Mouse (Mus musculus): ENCODE results near the gene Gm13871. TPM values are rescaled to one million over a fixed set of nuclear protein-coding genes. Genes with fewer than 3 reads are reported as not detected.

Gm13871 gene
- not detected in 2 replicates for polyA plus RNA-seq (2012; rRNA removed)

DNA sequence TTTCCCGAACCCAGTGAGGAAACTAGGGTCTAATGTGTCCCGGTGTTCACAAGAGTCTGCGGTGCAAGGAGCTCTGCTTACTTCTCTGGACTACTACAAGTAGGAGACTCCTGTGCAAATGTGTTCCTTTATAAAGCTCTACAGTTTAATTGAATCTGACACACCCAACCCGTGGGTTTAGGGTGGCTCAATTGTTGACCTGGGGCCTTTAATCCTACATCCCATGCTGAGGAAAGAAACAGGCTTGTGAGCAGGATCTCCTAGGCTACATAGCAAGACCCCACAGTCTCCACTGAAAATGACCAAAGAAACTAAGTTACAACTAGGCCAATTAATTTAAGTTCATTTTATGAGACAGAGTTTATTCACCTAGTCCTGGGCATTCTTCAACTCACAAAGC lies at the start of gene Gm13871:
TSS of gene Gm13871 (minus strand) at position 101 of the 400 bp plus-strand sequence.

DNA sequence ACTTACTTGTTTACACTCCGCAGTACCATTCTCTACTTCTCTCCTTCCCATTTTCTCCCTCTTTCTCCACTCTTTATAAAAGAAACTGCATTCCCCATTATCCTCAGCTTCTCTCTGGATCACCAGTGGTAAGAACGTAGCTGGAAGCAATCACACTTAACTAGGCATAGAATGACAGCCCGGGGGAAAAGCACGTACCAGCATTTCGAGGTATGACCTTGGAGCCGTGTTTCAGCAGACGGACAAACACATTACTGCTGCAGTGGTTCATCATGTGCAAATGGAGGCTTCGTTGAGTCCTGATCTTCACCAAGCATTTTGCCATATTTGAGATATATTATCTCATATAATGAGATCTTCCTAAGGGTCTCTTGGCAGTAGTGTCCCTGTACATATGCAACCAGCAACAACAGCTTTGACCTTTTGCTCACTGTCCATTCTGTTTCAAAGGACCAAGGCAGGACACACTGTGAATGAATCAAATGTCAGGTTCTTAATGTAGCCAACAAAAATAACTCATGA lies 44.7 kb upstream of the Gm13871 start, which contains the start of gene 2310002L09Rik:
TSS of gene 2310002L09Rik (minus strand) at position 472 of the 522 bp plus-strand sequence.

DNA sequence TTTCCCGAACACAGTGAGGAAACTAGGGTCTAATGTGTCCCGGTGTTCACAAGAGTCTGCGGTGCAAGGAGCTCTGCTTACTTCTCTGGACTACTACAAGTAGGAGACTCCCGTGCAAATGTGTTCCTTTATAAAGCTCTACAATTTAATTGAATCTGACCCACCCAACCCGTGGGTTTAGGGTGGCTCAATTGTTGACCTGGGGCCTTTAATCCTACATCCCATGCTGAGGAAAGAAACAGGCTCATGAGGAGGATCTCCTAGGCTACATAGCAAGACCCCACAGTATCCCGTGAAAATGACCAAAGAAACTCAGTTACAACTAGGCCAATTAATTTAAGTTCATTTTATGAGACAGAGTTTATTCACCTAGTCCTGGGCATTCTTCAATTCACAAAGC lies 14.9 kb upstream of the Gm13871 start, which contains the start of gene Gm11756:
TSS of gene Gm11756 (minus strand) at position 101 of the 400 bp plus-strand sequence.

DNA sequence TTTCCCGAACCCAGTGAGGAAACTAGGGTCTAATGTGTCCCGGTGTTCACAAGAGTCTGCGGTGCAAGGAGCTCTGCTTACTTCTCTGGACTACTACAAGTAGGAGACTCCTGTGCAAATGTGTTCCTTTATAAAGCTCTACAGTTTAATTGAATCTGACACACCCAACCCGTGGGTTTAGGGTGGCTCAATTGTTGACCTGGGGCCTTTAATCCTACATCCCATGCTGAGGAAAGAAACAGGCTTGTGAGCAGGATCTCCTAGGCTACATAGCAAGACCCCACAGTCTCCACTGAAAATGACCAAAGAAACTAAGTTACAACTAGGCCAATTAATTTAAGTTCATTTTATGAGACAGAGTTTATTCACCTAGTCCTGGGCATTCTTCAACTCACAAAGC lies 14.7 kb downstream of the Gm13871 start, which contains the start of gene Gm11757:
TSS of gene Gm11757 (minus strand) at position 101 of the 400 bp plus-strand sequence.

DNA sequence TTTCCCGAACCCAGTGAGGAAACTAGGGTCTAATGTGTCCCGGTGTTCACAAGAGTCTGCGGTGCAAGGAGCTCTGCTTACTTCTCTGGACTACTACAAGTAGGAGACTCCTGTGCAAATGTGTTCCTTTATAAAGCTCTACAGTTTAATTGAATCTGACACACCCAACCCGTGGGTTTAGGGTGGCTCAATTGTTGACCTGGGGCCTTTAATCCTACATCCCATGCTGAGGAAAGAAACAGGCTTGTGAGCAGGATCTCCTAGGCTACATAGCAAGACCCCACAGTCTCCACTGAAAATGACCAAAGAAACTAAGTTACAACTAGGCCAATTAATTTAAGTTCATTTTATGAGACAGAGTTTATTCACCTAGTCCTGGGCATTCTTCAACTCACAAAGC lies 29.6 kb downstream of the Gm13871 start, which contains the start of gene Gm11758:
TSS of gene Gm11758 (minus strand) at position 101 of the 400 bp plus-strand sequence.

Other genes starting within 250 kb of the Gm13871 start
- gene Gm11239, start 237.6 kb downstream of the Gm13871 start, polyA plus RNA-seq (2012; rRNA removed): not detected in 2 replicates
- not detected in 2 replicates for gene Gm428, start 222.4 kb downstream of the Gm13871 start, polyA plus RNA-seq (2012; rRNA removed)
- gene Rasef, start 115.0 kb downstream of the Gm13871 start, polyA plus RNA-seq (2012; rRNA removed): 0.14 and 0.51 TPM in 2 replicates
- not detected in 2 replicates for gene Gm11758, start 29.7 kb downstream of the Gm13871 start, polyA plus RNA-seq (2012; rRNA removed)
- not detected in 2 replicates for gene Gm11757, start 14.8 kb downstream of the Gm13871 start, polyA plus RNA-seq (2012; rRNA removed)
- 0.06 TPM in 1 of 2 replicates, not detected in the other for gene Gm11756, start 14.8 kb upstream of the Gm13871 start, polyA plus RNA-seq (2012; rRNA removed)
- gene 2310002L09Rik, start 44.9 kb upstream of the Gm13871 start, polyA plus RNA-seq (2012; rRNA removed): 0.85 TPM in 1 of 2 replicates, not detected in the other
- gene Frmd3, start 107.5 kb upstream of the Gm13871 start, polyA plus RNA-seq (2012; rRNA removed): 9.2 and 11.2 TPM in 2 replicates